Mouse (Mus musculus) hindbrain, embryonic 11.5 days (tissue): ENCODE measurements around the gene Mgmt. TPM values are rescaled to one million over a fixed set of nuclear protein-coding genes. Genes with fewer than 3 reads are reported as not detected.

Experiments
- ATAC-seq: fragments of 200-750 bp; cut with Nextera tagmentation; 2 replicates; pipeline ENCODE4 v1.8.0; 2017; ENCODE audit warnings: mild to moderate bottlenecking, moderate TSS enrichment, moderate library complexity; ENCODE audit not compliant: low FRiP score
- DNase-seq: peaks from one replicate; pipeline ENCODE4 v3.0.0-alpha.2; 2015; ENCODE audit warnings: low spot score
- H3K27ac ChIP-seq: fragments of 300-500 bp; sonication (generic); 2 replicates; pipeline ENCODE4 v1.5.1; 2014; ENCODE audit warnings: mild to moderate bottlenecking, low read depth, low read length
- H3K27me3 ChIP-seq: fragments of 300-500 bp; sonication (generic); 2 replicates; pipeline ENCODE4 v1.6.1; 2014; ENCODE audit warnings: mild to moderate bottlenecking, low read length, moderate library complexity, mixed read lengths; ENCODE audit not compliant: control insufficient read depth, insufficient read depth
- H3K36me3 ChIP-seq: fragments of 300-500 bp; sonication (generic); 2 replicates; pipeline ENCODE4 v1.6.1; 2014; ENCODE audit warnings: mild to moderate bottlenecking, low read length, moderate library complexity, mixed read lengths; ENCODE audit not compliant: control insufficient read depth, insufficient read depth
- H3K4me1 ChIP-seq: fragments of 300-500 bp; sonication (generic); replicated peaks from 2 replicates; pipeline ENCODE4 v1.6.1; 2014; ENCODE audit warnings: low read length, mixed read lengths; ENCODE audit not compliant: control insufficient read depth, insufficient read depth
- H3K4me2 ChIP-seq: fragments of 300-500 bp; sonication (generic); replicated peaks from 2 replicates; pipeline ENCODE4 v1.6.1; 2014; ENCODE audit warnings: mild to moderate bottlenecking, low read depth, low read length
- H3K4me3 ChIP-seq: fragments of 300-500 bp; sonication (generic); 2 replicates; pipeline ENCODE4 v1.5.1; 2014; ENCODE audit warnings: low read depth, low read length
- H3K9ac ChIP-seq: fragments of 300-500 bp; sonication (generic); 2 replicates; pipeline ENCODE4 v1.6.1; 2014; ENCODE audit warnings: low read depth, low read length
- H3K9me3 ChIP-seq: fragments of 300-500 bp; sonication (generic); 2 replicates; pipeline ENCODE4 v1.6.1; 2016; ENCODE audit warnings: low read length; ENCODE audit not compliant: control insufficient read depth
- WGBS: fragments of 180-500 bp; shearing (Covaris S2); extraction: QIAGEN DNeasy Blood & Tissue Kit; methylation state at CpG from one replicate; pipeline ENCODE4 v1.1.7; 2014; 5-methylcytosine and 5-hydroxymethylcytosine counted together
- polyA plus RNA-seq: library from polyadenylated mRNA; unstranded; fragments of >200 nt; fragmentation: Nextera tagmentation; extraction: Ambion mirVana; gene quantifications from 2 replicates; pipeline ENCODE4 v1.2.1, GENCODE M21; 2014

The Mgmt gene
- polyA plus RNA-seq, 1 experiment from 2014 or later = 3.9 TPM

- Histone ChIP-seq H3K9me3 (no peaks in the 10 kb centered on the region), H3K27ac (no peak overlapping the region), H3K4me2 (no peak overlapping the region), H3K4me1 (no peaks in the 10 kb centered on the region), H3K4me3 (no peak overlapping the region), H3K27me3 (no peaks in the 10 kb centered on the region), H3K36me3 (no peaks in the 10 kb centered on the region), H3K9ac (no peak overlapping the region)
- ATAC-seq = no peak
- 93% methylated on average over 1 of the region's 1 CpGs for WGBS
- DNase-seq = no peak
Observed at GRCm38 (mm10) chr7:136895356-136895755, 942 bp downstream of the Mgmt start.

GRCm38 (mm10) chr7:136895851-136896250, 1.4 kb downstream of the Mgmt start:
- no peak for DNase-seq
- no peak overlapping the region for H3K4me3 ChIP-seq
- no peaks in the 10 kb centered on the region for H3K4me1 ChIP-seq
- no peaks in the 10 kb centered on the region for H3K36me3 ChIP-seq
- H3K4me2 ChIP-seq = no peak overlapping the region
- H3K9ac ChIP-seq = no peak overlapping the region
- H3K27ac ChIP-seq = no peak overlapping the region
- no peaks in the 10 kb centered on the region for H3K9me3 ChIP-seq
- 92% methylated on average over 7 of the region's 7 CpGs for WGBS
- no peaks in the 10 kb centered on the region for H3K27me3 ChIP-seq
- ATAC-seq = no peak

GRCm38 (mm10) chr7:136897481-136897880, 3.1 kb downstream of the Mgmt start:
- no peak overlapping the region for H3K9ac ChIP-seq
- ATAC-seq = no peak
- WGBS = 57% methylated on average over 1 of the region's 1 CpGs

GRCm38 (mm10) chr7:136898005-136898404, 3.6 kb downstream of the Mgmt start:
- 83% methylated on average over 4 of the region's 4 CpGs for WGBS
- Histone ChIP-seq H3K4me3 (no peak overlapping the region), H3K27me3 (no peaks in the 10 kb centered on the region), H3K4me2 (no peak overlapping the region), H3K27ac (no peak overlapping the region), H3K4me1 (no peaks in the 10 kb centered on the region), H3K9me3 (no peaks in the 10 kb centered on the region), H3K9ac (no peak overlapping the region), H3K36me3 (no peaks in the 10 kb centered on the region)
- DNase-seq = no peak
- ATAC-seq = no peak

More at GRCm38 (mm10) chr7:136897481-136897880, 3.1 kb downstream of the Mgmt start:
- Histone ChIP-seq H3K4me1 (no peaks in the 10 kb centered on the region), H3K27me3 (no peaks in the 10 kb centered on the region), H3K9me3 (no peaks in the 10 kb centered on the region), H3K4me3 (no peak overlapping the region), H3K36me3 (no peaks in the 10 kb centered on the region), H3K27ac (no peak overlapping the region), H3K4me2 (no peak overlapping the region)
- DNase-seq = no peak

- H3K4me2 ChIP-seq = no peak overlapping the region
- no peaks in the 10 kb centered on the region for H3K27me3 ChIP-seq
- H3K9ac ChIP-seq = no peak overlapping the region
- no peaks in the 10 kb centered on the region for H3K36me3 ChIP-seq
- H3K4me3 ChIP-seq = no peak overlapping the region
- no peak for ATAC-seq
- no peak for DNase-seq
- H3K27ac ChIP-seq = no peak overlapping the region
- 91% methylated on average over 11 of the region's 11 CpGs for WGBS
- H3K9me3 ChIP-seq = no peaks in the 10 kb centered on the region
- H3K4me1 ChIP-seq = no peaks in the 10 kb centered on the region
Observed at GRCm38 (mm10) chr7:136908616-136909144, 14.3 kb downstream of the Mgmt start.

GRCm38 (mm10) chr7:136912901-136913300, 18.5 kb downstream of the Mgmt start:
- no peaks in the 10 kb centered on the region for H3K9me3 ChIP-seq
- no peak for ATAC-seq
- WGBS = 96% methylated on average over 4 of the region's 4 CpGs

GRCm38 (mm10) chr7:136916021-136916420, 21.6 kb downstream of the Mgmt start:
- no peaks in the 10 kb centered on the region for H3K9me3 ChIP-seq
- no peak overlapping the region for H3K9ac ChIP-seq
- no peaks in the 10 kb centered on the region for H3K36me3 ChIP-seq
- H3K27me3 ChIP-seq = no peaks in the 10 kb centered on the region
- 89% methylated on average over 3 of the region's 3 CpGs for WGBS
- no peak for DNase-seq
- no peak overlapping the region for H3K4me3 ChIP-seq
- H3K4me1 ChIP-seq = no peaks in the 10 kb centered on the region
- no peak for ATAC-seq
- no peak overlapping the region for H3K4me2 ChIP-seq
- no peak overlapping the region for H3K27ac ChIP-seq

More at GRCm38 (mm10) chr7:136912901-136913300, 18.5 kb downstream of the Mgmt start:
- Histone ChIP-seq H3K4me3 (no peak overlapping the region), H3K4me1 (no peaks in the 10 kb centered on the region), H3K27me3 (no peaks in the 10 kb centered on the region), H3K9ac (no peak overlapping the region), H3K36me3 (no peaks in the 10 kb centered on the region), H3K4me2 (no peak overlapping the region), H3K27ac (no peak overlapping the region)
- DNase-seq = no peak

- Histone ChIP-seq H3K9ac (no peak overlapping the region), H3K27ac (no peak overlapping the region), H3K9me3 (no peaks in the 10 kb centered on the region), H3K4me2 (no peak overlapping the region), H3K27me3 (no peaks in the 10 kb centered on the region), H3K4me1 (no peaks in the 10 kb centered on the region), H3K36me3 (no peaks in the 10 kb centered on the region), H3K4me3 (no peak overlapping the region)
- DNase-seq = no peak
- WGBS = 90% methylated on average over 12 of the region's 12 CpGs
- ATAC-seq = no peak
Observed at GRCm38 (mm10) chr7:136920976-136921755, 26.8 kb downstream of the Mgmt start.

GRCm38 (mm10) chr7:136922230-136922629, 27.8 kb downstream of the Mgmt start:
- H3K27me3 ChIP-seq = no peaks in the 10 kb centered on the region
- H3K9ac ChIP-seq = no peak overlapping the region
- WGBS = 85% methylated on average over 6 of the region's 6 CpGs
- ATAC-seq (no peak), DNase-seq (no peak)
- H3K36me3 ChIP-seq = no peaks in the 10 kb centered on the region
- H3K27ac ChIP-seq = no peak overlapping the region
- H3K9me3 ChIP-seq = no peaks in the 10 kb centered on the region
- H3K4me2 ChIP-seq = no peak overlapping the region
- no peak overlapping the region for H3K4me3 ChIP-seq
- H3K4me1 ChIP-seq = no peaks in the 10 kb centered on the region
